Mouse (Mus musculus): Measurements from ENCODE around the gene Plekha8.

DNA sequence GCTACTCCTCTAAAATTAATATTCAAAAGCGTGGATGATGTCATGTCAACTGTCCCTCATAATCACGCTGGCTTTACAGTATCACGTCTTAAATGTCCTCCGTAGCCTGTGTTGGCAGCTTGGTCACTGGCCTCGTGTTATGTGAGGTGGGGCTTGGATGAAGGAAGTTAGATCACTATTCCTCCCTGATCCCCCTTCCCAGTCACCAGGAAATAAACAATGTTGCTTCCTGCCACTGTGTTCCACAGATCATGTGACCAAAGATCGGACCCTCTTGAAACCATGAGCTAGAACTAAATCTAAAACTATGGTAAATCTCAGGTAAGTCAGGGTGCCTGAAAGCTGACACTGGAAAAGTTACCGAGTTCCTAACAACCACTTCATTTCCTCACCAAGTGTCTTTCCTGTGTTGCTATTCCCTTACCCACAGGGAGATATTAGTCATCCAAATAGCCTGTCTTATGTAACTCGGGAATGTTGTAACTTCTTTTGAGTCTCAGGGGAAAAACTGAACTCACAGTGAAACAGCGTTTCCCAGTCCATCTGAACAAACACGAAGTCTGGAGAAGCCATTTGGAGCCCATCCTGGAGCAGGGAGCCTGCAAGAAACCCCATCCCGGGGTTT lies 60.7 kb downstream of the Plekha8 start:
- no peak for TF ChIP-seq POLR2A (IDR thresholded peaks at IDR 0.05; ENCODE audit: insufficient read depth, low read depth, low read length)
- TF ChIP-seq CTCF (IDR thresholded peaks at IDR 0.05; ENCODE audit: insufficient read depth, low read depth, low read length), result no peak

All from olfactory bulb, adult 2 months (tissue).